Mouse (Mus musculus) stomach, postnatal 0 days (tissue): ENCODE measurements around the gene Psme2.

Experiments used
- CTCF ChIP-seq: IDR thresholded peaks from 2 replicates; pipeline ENCODE4 v1.5.1; 2016; ENCODE audit warnings: antibody characterized with exemption, low read depth, mild to moderate bottlenecking, moderate library complexity
- EP300 ChIP-seq: optimal IDR thresholded peaks from 2 replicates; pipeline ENCODE3; 2016; ENCODE audit warnings: antibody characterized with exemption

GRCm38 (mm10) chr14:55576376-55576775 is 14.5 kb downstream of the Psme2 start:
- TF ChIP-seq EP300 (no peak), CTCF (no peak)
